Mouse (Mus musculus) embryonic fibroblast, embryonic 13.5 days (primary cell): ENCODE data around the gene Alx3. TPM values are rescaled to one million over a fixed set of nuclear protein-coding genes. Genes with fewer than 3 reads are reported as not detected.

Experiments used
- H3K27ac ChIP-seq: 2 replicates; pipeline ENCODE4 v1.5.1; 2012; ENCODE audit warnings: low read length, control low read depth, inconsistent platforms; ENCODE audit not compliant: insufficient read depth
- H3K4me1 ChIP-seq: 2 replicates; pipeline ENCODE4 v1.6.1; 2011; ENCODE audit warnings: low read length; ENCODE audit not compliant: control insufficient read depth, insufficient read depth
- H3K4me3 ChIP-seq: 2 replicates; pipeline ENCODE4 v1.5.1; 2011; ENCODE audit warnings: mild to moderate bottlenecking, control low read depth, low read length; ENCODE audit not compliant: insufficient read depth
- CTCF ChIP-seq: IDR thresholded peaks from 2 replicates; pipeline ENCODE4 v1.5.1; 2011; ENCODE audit warnings: mild to moderate bottlenecking, control low read depth, low read length, moderate library complexity, borderline replicate concordance; ENCODE audit not compliant: insufficient read depth
- POLR2A ChIP-seq: IDR thresholded peaks from 2 replicates; pipeline ENCODE4 v1.6.1; 2011; ENCODE audit warnings: low read depth, mild to moderate bottlenecking, control low read depth, low read length, moderate library complexity
- polyA plus RNA-seq: library from polyadenylated mRNA; stranded (reverse); fragments of >200 nt; gene quantifications from 2 replicates; pipeline ENCODE4 v1.2.4, GENCODE M21; 2011; ENCODE audit warnings: low read depth; ENCODE audit not compliant: missing spikeins, insufficient read length

Alx3 gene
- polyA plus RNA-seq, 1 experiment: 1.9 TPM

DNA sequence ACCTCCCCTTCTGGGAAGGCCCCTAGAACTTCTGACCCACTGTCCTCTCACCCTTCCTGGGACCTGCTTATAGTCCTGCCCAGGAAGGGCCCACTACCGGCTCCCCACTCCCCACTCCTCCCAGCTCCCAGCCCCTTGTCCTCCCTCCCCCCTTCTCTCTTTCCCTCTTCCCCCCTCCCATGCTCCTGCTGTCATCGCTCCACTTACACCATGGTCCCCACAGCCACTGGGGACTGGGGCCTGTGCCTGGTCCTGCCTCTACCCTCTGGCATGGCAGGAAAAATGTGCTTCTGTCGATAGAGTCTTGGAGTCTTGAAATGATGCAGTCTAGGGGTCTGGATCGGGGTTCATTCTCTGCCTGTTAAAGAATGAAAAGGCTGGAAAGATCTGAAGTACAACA is 31.0 kb upstream of the Alx3 start:
- H3K4me1 ChIP-seq: no peaks in the 10 kb centered on the region; the same call in 1 of the 2 replicates
- no peak overlapping the region for H3K27ac ChIP-seq
- TF ChIP-seq CTCF: no peak
- no peak for TF ChIP-seq POLR2A
- no peak overlapping the region for H3K4me3 ChIP-seq

DNA sequence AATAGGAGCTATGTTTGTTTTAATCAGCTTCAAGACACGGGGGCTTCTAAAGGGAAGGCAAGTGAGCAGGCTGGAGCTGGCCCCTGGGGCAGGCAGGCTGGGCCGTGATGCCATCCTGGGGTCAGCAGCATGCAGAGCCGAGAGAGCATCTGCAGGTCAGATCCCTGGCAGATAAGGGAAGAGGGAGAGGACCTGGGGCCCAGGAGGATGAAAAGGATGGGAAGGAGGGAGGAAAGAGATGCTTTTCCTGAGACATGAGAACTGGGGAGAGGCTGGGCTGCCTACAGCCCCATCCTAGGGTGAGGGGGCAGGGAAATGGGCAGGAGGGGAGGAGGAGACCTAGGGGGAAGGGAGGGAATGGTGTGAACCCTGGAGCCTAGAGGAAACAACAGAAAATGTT is 29.5 kb upstream of the Alx3 start:
- Histone ChIP-seq H3K4me3 (no peak overlapping the region), H3K27ac (no peak overlapping the region), H3K4me1 (no peaks in the 10 kb centered on the region; the same call in 1 of the 2 replicates)
- TF ChIP-seq CTCF: no peak
- TF ChIP-seq POLR2A: no peak

DNA sequence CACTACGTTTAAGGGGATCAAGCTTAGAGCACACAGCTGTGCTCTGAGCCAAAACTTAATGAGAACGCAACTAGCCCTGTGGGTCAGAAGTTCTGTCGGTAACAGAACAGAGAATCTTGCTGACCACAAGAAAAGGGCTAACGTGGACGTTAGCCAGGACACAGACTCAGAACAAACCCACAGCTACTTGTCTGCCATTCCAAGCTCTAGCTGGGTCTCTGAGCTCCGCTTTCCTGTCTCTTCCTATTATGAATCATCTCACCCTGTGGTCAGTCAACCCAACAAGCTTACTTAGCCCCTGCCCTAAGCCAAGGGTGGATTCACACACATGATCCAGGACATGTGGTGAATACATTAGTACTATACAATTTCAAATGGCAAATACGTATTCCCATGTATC is 27.1 kb upstream of the Alx3 start:
- TF ChIP-seq CTCF: no peak
- no peak for TF ChIP-seq POLR2A
- Histone ChIP-seq H3K4me1 (no peaks in the 10 kb centered on the region; the same call in 1 of the 2 replicates), H3K4me3 (no peak overlapping the region), H3K27ac (no peak overlapping the region)

DNA sequence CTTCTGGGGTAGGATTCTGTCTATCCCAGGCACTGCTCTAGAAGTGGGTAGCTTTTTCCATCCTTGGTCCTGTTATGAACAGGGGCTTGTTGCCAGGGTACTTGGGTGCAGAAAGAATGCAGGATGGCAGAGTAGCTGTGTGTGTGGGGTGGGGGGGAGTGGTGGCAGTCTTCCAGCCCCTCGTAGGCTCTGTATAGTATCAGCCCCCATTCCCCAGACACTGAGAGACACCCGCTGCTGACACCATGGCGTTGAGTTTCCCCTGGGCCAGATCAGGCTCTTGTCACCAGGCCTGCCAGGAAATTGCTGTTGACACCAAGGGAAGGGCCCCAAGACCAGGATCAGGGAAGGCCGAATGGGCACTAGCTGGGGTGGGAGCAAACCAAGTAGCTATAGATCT is 26.1 kb upstream of the Alx3 start:
- TF ChIP-seq POLR2A: no peak
- no peak for TF ChIP-seq CTCF
- Histone ChIP-seq H3K4me3 (no peak overlapping the region), H3K27ac (no peak overlapping the region), H3K4me1 (no peaks in the 10 kb centered on the region; the same call in 1 of the 2 replicates)

DNA sequence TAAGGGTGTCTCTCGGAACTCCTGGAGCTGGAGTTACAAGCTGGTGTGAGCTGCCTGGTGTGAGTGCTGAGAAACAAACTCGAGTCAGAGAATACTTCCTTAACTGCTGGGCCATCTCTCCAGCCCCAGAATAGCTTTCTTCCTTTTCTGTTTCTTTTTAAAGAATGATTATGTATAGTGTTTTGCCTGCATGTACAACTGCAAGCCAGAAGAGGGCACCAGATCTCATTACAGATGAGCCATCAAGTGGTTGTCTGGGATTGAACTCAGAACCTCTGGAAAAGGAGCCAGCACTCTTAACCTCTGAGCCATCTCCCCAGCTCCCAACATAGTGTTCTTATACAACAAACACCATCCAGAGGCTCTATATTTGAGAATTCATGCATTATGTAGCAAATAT is 23.6 kb upstream of the Alx3 start:
- H3K4me1 ChIP-seq: no peaks in the 10 kb centered on the region; the same call in 1 of the 2 replicates
- H3K4me3 ChIP-seq: no peak overlapping the region
- no peak overlapping the region for H3K27ac ChIP-seq
- TF ChIP-seq CTCF (no peak), POLR2A (no peak)

DNA sequence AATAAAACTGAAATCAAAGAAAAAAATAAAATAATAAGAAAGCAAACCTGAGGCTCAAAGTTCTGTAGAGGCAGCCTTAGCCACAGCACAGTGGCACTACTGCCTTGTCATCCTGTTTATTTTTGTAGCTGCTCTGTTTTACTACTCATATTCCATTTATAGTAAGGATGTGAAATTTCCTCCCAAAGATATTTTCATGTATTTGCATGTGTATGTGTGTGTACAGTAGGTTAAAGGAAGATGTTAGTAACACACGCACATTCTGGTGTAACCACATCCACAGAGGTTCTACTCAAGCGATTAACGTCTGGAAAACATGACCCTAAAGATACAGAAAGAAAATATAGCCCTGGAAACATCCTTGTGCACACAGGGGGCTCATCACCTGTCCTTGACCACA is 18.0 kb upstream of the Alx3 start:
- no peak overlapping the region for H3K4me3 ChIP-seq
- no peaks in the 10 kb centered on the region for H3K4me1 ChIP-seq
- no peak overlapping the region for H3K27ac ChIP-seq
- no peak for TF ChIP-seq CTCF

DNA sequence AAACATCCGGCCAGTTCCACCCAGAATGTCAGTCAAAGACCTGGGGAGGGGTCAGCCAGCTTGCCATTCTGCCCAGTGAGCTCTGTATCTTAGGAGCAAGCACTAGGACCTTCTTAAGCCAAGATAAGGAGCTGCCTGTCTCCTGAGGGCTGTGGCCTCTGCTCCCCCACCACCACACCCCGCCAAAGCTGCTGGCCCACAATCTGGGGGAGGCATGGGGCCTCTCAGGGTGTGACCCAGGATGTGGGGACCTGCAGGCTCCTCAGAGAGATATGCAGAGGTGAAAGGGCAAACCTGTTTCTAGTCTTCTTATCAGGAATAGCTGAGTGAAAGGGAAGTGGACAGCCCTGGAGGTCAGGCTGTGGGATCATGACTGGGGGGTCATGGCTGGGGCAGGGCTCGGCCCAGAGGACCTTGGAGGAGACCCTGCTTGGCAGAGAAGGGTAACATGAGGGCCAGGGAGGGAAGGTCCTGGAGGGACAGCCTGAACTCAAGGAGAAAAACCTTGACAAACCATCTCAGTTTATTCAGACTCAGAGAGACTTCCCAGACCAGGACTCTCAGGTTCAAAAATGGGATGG is 16.9 kb upstream of the Alx3 start:
- no peak for TF ChIP-seq CTCF
- TF ChIP-seq POLR2A: no peak
- H3K27ac ChIP-seq: no peak overlapping the region
- H3K4me3 ChIP-seq: no peak overlapping the region
- no peaks in the 10 kb centered on the region for H3K4me1 ChIP-seq

DNA sequence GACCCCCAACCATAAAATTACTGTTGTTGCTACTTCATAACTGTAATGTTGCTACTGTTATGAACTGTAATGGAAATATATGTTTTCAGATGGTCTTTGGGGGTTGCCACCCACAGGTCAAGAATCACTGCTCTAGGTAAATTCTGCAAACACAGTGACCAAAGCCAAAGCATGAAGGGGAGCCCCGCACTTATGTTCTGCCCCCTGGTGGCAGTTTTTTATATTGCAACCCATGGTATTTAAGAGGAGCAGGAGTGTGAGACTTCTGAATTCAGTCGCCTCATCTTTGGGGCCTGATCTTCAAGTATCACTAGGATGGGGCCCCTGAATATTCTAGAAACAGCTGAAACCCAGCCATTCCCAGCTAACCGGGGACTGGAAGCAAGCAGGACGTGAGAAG is 15.4 kb upstream of the Alx3 start:
- TF ChIP-seq POLR2A (no peak), CTCF (no peak)
- Histone ChIP-seq H3K4me3 (no peak overlapping the region), H3K4me1 (no peaks in the 10 kb centered on the region), H3K27ac (no peak overlapping the region)

DNA sequence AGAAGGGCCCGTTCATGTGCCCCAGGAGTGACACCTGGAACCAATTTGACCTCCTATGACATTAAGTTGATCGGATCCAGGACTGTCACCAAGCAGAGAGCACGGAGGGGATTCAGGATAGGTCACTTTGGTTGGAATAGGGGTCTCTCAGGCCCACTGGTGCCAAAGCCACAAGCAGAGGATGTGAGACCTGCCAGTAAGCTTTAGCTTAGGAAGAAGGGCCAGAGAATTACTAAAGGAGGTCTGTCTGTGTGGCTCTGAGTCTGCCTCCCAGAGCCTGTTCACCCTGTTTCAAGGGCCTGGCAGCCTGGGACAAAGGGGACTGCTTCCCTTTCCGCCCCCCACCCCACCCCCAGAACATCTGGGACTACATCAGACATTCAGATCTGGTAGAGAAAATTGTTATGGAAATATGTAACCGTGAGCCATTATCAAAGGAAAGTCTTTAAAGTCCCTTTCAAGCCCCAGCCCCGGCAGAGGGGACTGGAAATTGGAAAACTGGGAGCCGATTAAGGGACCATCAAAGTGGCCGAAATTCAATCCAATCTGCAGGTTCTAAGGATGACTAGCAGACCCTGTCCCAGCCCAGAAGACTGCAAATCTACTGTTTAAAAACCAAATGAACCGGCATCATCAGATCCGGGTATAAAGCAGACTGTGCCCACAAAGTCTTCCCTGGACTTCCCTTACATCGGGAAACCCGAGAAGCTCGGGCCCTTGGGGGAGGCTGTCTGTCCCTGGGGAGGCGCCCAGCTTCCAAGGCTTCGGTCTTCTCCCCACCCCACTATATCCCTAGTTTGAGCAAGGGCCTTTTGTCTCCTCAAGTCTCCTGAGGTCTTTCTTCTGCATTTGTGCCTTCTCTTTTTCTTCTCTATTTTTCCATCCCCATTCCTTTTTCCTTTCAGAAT is 13.5 kb upstream of the Alx3 start:
- no peak overlapping the region for H3K4me3 ChIP-seq
- H3K4me1 ChIP-seq: no peaks in the 10 kb centered on the region
- TF ChIP-seq POLR2A (no peak), CTCF (no peak)
- no peak overlapping the region for H3K27ac ChIP-seq

DNA sequence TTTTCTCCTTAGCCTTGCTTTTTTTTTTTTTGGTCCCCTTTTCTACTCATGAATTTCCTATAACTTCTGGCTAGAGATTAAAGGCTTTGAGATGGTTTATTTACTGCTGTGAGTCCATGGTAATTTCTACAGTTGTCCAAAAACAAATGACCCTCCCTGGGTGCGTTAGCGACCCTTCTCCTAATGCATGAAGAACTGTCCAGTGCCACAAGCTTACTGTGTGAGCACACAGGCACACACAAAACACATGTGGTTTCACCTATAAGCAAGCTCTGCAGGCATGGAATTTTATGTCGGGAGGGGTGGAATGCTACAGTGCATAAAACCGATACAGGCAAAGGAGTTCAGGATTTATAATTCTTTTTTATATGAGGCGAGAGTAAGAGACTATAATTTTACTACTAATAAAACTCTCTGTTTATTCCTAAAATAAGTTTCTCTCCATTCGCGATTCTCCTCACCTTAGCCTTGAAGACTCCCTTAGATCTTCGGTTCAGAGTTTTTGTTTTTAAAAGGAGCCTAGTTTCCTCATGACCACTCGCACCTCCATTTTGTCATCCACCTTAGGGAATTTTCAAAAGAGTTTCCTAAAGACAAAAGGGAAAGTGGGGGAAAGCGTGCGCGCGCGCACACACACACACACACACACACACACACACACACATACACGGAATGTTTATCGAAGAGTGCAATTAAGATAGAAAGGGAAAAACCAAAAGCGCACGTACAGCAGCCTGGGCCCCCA is 12.5 kb upstream of the Alx3 start:
- Histone ChIP-seq H3K4me1 (no peaks in the 10 kb centered on the region), H3K4me3 (peak overlapping the region; percentile 22; the same call in 1 of the 2 replicates), H3K27ac (no peak overlapping the region)
- no peak for TF ChIP-seq CTCF
